Mouse (Mus musculus) MN1 (cell line): Measurements from ENCODE around the gene Trmt61a.

Experiments used
- DNase-seq: peaks from one replicate; pipeline ENCODE4 v3.0.0-alpha.2; 2016; ENCODE audit warnings: low spot score

Gene Trmt61a

DNA sequence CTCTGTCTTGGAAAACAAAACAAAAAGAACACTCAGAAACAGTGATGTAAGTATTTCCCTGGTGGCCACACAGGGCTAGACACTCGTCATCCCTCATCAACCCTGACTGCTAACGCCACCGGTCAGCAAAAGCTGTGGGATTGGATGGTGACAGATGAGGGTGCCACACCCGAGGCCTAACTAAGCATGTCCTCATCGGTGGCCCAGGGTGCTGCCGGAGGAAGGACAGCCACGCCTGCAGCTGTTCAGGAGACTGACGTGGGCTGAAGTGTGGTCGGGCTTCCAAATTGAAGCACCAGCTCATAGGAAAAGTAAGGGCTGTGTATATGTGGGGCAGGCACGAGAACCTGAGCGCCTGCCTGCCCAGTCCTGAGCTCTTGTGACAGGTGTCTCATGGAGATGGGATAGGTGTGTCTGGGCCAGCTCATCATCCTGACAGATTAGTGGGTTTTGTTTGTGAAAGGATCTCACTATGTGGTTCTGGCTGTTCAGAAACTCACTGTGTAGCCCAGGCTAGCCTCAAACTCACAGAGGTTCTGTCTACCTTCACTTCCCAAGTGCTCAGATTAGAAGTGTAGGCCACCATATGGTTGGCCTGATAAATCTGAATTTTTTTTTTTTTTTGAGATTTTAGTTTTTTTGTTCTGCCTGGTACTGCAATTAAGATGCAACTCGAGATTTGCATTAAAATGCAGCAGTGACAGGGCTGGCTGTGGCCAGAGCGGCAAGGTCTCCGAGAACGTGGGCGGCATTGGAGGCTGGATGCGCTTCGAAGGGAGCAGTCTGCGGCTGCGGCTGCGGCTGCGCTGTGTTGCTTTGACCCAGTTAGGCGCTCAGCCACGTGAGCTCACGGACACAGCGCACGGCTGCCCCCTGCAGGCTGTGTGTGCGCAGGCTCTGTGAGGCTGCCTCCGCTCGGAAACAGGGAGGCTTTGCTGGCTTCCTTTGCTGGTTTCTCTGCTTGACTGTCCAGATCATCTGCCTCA lies 54.2 kb downstream of the Trmt61a start:
- DNase-seq, result peak; percentile 90

DNA sequence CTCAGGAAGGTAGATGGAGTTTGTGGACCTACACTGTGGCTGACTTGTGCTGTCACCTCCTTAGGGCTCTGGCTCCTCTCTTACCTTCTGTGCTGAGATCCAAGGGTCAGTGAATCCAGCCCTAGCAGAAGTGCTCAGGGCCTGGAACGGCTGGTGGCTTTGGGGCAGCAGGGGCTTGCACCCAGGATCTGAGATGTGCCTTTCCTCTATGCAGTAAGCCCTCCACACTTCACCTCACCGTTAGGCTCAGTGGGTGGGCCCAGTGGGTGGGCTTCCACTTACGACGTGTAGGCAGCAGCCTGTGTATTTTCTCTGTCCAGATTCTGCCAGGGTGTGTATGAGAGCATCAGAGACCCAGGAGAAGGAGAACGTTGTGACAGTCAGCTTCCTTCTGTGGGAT lies 55.0 kb downstream of the Trmt61a start:
- no peak for DNase-seq
